Mouse (Mus musculus) kidney, adult 2 months (tissue): ENCODE measurements around the gene Il16. TPM values are rescaled to one million over a fixed set of nuclear protein-coding genes. Genes with fewer than 3 reads are reported as not detected.

Experiments
- DNase-seq: peaks from one replicate; pipeline ENCODE4 v3.0.0; 2021
- H3K27ac ChIP-seq: fragments of 200-500 bp; 2 replicates; pipeline ENCODE4 v1.5.1; 2012; ENCODE audit warnings: low read depth, low read length, control low read depth, inconsistent platforms; ENCODE audit not compliant: insufficient read depth
- H3K27me3 ChIP-seq: fragments of 200-500 bp; replicated peaks from 2 replicates; pipeline ENCODE4 v1.6.1; 2012; ENCODE audit warnings: mild to moderate bottlenecking, moderate library complexity, low read length, inconsistent platforms; ENCODE audit not compliant: control insufficient read depth, insufficient read depth
- H3K36me3 ChIP-seq: fragments of 200-500 bp; 2 replicates; pipeline ENCODE4 v1.6.1; 2012; ENCODE audit warnings: mild to moderate bottlenecking, moderate library complexity, low read length, inconsistent platforms; ENCODE audit not compliant: control insufficient read depth, insufficient read depth
- H3K4me1 ChIP-seq: fragments of 200-500 bp; 2 replicates; pipeline ENCODE4 v1.6.1; 2011; ENCODE audit warnings: low read length; ENCODE audit not compliant: control insufficient read depth, insufficient read depth
- H3K4me3 ChIP-seq: fragments of 200-500 bp; 2 replicates; pipeline ENCODE4 v1.5.1; 2011; ENCODE audit warnings: mild to moderate bottlenecking, low read depth, low read length, control low read depth; ENCODE audit not compliant: insufficient read depth
- CTCF ChIP-seq: fragments of 200-500 bp; conservative IDR thresholded peaks from 2 replicates; pipeline ENCODE4 v1.5.1; 2011; ENCODE audit warnings: low read depth, mild to moderate bottlenecking, control low read depth, low read length, moderate library complexity, mixed read lengths; ENCODE audit not compliant: insufficient read depth, insufficient read length
- POLR2A ChIP-seq: fragments of 200-500 bp; IDR thresholded peaks from one replicate; pipeline ENCODE4 v1.6.1; 2011; ENCODE audit warnings: low read depth, low read length, control low read depth
- WGBS: fragments of 180-500 bp; shearing (Covaris S2); methylation state at CpG from one replicate; pipeline ENCODE4 v1.1.7; 2018; 5-methylcytosine and 5-hydroxymethylcytosine counted together
- polyA plus RNA-seq: library from polyadenylated mRNA; depleted of rRNA; stranded (reverse); fragments of >200 nt; gene quantifications from 2 replicates; pipeline ENCODE4 v1.2.3, GENCODE M21; 2012

Gene Il16
- polyA plus RNA-seq, 1 experiment, result 6.9 TPM

DNA sequence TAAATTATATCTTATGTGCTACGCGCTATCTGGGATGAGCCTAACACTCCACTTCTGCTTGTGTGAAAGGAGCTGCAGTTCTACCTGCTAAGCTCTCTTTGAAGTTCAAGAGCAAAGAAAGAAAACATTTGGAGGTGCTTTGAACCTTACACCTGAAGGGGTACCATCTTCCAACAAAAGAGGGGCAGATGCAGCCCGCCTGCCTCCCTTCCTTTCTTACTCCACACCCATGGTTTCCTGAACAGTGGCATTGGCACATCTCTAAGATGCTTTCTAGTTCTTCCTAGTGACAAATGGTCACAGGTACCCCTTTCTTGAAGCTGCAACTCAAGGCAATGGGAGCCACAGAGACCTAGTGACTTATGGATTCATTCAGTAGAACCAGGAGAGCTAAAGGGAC is 83.8 kb downstream of the Il16 start:
- no peaks in the 10 kb centered on the region for H3K36me3 ChIP-seq
- no peak overlapping the region for H3K27ac ChIP-seq
- TF ChIP-seq POLR2A (no peak), CTCF (no peak)
- H3K27me3 ChIP-seq, result no peaks in the 10 kb centered on the region
- DNase-seq, result no peak
- WGBS, result 97% methylated on average over 3 of the region's 3 CpGs
- no peaks in the 10 kb centered on the region for H3K4me1 ChIP-seq
- no peak overlapping the region for H3K4me3 ChIP-seq

- Histone ChIP-seq H3K4me3 (no peak overlapping the region), H3K4me1 (no peaks in the 10 kb centered on the region), H3K27ac (no peak overlapping the region), H3K36me3 (no peaks in the 10 kb centered on the region), H3K27me3 (no peaks in the 10 kb centered on the region)
- TF ChIP-seq CTCF (no peak), POLR2A (no peak)
- 92% methylated on average over 10 of the region's 10 CpGs for WGBS
- DNase-seq, result no peak
Measured at GRCm38 (mm10) chr7:83661031-83661430, 84.5 kb downstream of the Il16 start.

DNA sequence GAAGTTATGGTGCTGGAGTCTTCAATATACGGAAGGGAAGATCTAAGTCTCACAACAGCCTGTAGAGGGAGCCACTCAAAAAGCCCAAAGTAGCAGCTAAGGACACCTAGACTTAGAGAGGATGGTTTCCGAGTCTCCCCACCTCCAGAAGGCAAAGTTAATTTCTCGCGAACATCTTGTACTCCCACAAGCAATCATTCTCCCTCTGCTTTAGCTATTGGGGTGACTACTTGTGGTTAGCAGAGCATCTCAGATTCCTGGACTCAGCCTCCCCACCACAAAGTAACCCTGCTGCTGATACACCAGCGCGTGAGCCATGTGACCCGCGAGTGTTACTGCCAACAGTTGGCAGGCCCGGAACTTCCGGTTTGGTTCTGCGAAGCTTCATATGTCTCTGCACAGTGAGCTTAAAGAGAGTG is 85.2 kb downstream of the Il16 start:
- no peak for TF ChIP-seq CTCF
- TF ChIP-seq POLR2A, result no peak
- 91% methylated on average over 11 of the region's 11 CpGs for WGBS
- no peak overlapping the region for H3K27ac ChIP-seq
- no peaks in the 10 kb centered on the region for H3K4me1 ChIP-seq
- DNase-seq, result no peak
- no peaks in the 10 kb centered on the region for H3K27me3 ChIP-seq
- H3K36me3 ChIP-seq, result no peaks in the 10 kb centered on the region
- no peak overlapping the region for H3K4me3 ChIP-seq

GRCm38 (mm10) chr7:83659159-83660065 is 86.1 kb downstream of the Il16 start:
- WGBS, result 65% methylated on average over 9 of the region's 9 CpGs
- DNase-seq, result peak; percentile 75
- H3K27me3 ChIP-seq, result no peaks in the 10 kb centered on the region
- no peak overlapping the region for H3K4me3 ChIP-seq
- no peaks in the 10 kb centered on the region for H3K36me3 ChIP-seq
- no peaks in the 10 kb centered on the region for H3K4me1 ChIP-seq
- H3K27ac ChIP-seq, result peak overlapping the region; percentile 51
- no peak for TF ChIP-seq POLR2A
- TF ChIP-seq CTCF, result no peak

- H3K27me3 ChIP-seq, result no peaks in the 10 kb centered on the region
- 47% methylated on average over 1 of the region's 1 CpGs for WGBS
- H3K4me1 ChIP-seq, result no peaks in the 10 kb centered on the region
- H3K36me3 ChIP-seq, result no peaks in the 10 kb centered on the region
- peak overlapping the region; percentile 51; the same call in 1 of the 2 replicates for H3K27ac ChIP-seq
- TF ChIP-seq CTCF (no peak), POLR2A (no peak)
- peak; percentile 38 for DNase-seq
- no peak overlapping the region for H3K4me3 ChIP-seq
Measured at GRCm38 (mm10) chr7:83658716-83659115, 86.8 kb downstream of the Il16 start.

GRCm38 (mm10) chr7:83654938-83655630 is 90.4 kb downstream of the Il16 start:
- H3K27me3 ChIP-seq, result no peaks in the 10 kb centered on the region
- H3K27ac ChIP-seq, result peak overlapping the region; percentile 34
- 54% methylated on average over 5 of the region's 5 CpGs for WGBS
- H3K4me3 ChIP-seq, result peak overlapping the region; percentile 44
- peak; percentile 72 for DNase-seq
- no peaks in the 10 kb centered on the region for H3K36me3 ChIP-seq
- TF ChIP-seq POLR2A, result no peak
- no peak for TF ChIP-seq CTCF
- H3K4me1 ChIP-seq, result no peaks in the 10 kb centered on the region

GRCm38 (mm10) chr7:83654196-83654595 is 91.3 kb downstream of the Il16 start:
- H3K4me3 ChIP-seq, result peak overlapping the region; percentile 44
- no peaks in the 10 kb centered on the region for H3K4me1 ChIP-seq
- no peaks in the 10 kb centered on the region for H3K27me3 ChIP-seq
- 62% methylated on average over 2 of the region's 2 CpGs for WGBS
- H3K27ac ChIP-seq, result no peak overlapping the region
- no peak for DNase-seq
- TF ChIP-seq CTCF (no peak), POLR2A (no peak)
- H3K36me3 ChIP-seq, result no peaks in the 10 kb centered on the region
